Mouse (Mus musculus) heart, postnatal 0 days (tissue): ENCODE data around the gene Dixdc1. TPM values are rescaled to one million over a fixed set of nuclear protein-coding genes. Genes with fewer than 3 reads are reported as not detected.

ENCODE experiments used
- ATAC-seq: fragments of 200-750 bp; cut with Nextera tagmentation; 2 replicates; pipeline ENCODE4 v1.8.0; 2017; ENCODE audit warnings: low read depth, moderate number of reproducible peaks, moderate library complexity; ENCODE audit not compliant: insufficient read depth
- DNase-seq: peaks from one replicate; pipeline ENCODE4 v3.0.0-alpha.2; 2016; ENCODE audit warnings: low spot score
- H3K27ac ChIP-seq: fragments of 300-500 bp; sonication (generic); 2 replicates; pipeline ENCODE4 v1.5.1; 2014; ENCODE audit warnings: low read depth, mild to moderate bottlenecking
- H3K27me3 ChIP-seq: fragments of 300-500 bp; sonication (generic); 2 replicates; pipeline ENCODE4 v1.6.1; 2014; ENCODE audit warnings: low read length, mixed read lengths; ENCODE audit not compliant: control insufficient read depth, insufficient read depth
- H3K36me3 ChIP-seq: fragments of 300-500 bp; sonication (generic); replicated peaks from 2 replicates; pipeline ENCODE4 v1.6.1; 2014; ENCODE audit warnings: low read length, mixed read lengths; ENCODE audit not compliant: control insufficient read depth, insufficient read depth
- H3K4me1 ChIP-seq: fragments of 300-500 bp; sonication (generic); 2 replicates; pipeline ENCODE4 v1.6.1; 2014; ENCODE audit warnings: antibody characterized with exemption; ENCODE audit not compliant: control insufficient read depth, insufficient read depth
- H3K4me2 ChIP-seq: fragments of 300-500 bp; sonication (generic); 2 replicates; pipeline ENCODE4 v1.6.1; 2014; ENCODE audit warnings: low read depth, mild to moderate bottlenecking, low read length, moderate library complexity
- H3K4me3 ChIP-seq: fragments of 300-500 bp; sonication (generic); 2 replicates; pipeline ENCODE4 v1.5.1; 2014; ENCODE audit warnings: low read depth, low read length
- H3K9ac ChIP-seq: fragments of 300-500 bp; sonication (generic); replicated peaks from 2 replicates; pipeline ENCODE4 v1.6.1; 2014; ENCODE audit warnings: low read depth, low read length, mixed read lengths
- H3K9me3 ChIP-seq: fragments of 300-500 bp; sonication (generic); replicated peaks from 2 replicates; pipeline ENCODE4 v1.6.1; 2016; ENCODE audit warnings: low read length; ENCODE audit not compliant: control insufficient read depth
- CTCF ChIP-seq: IDR thresholded peaks from 2 replicates; pipeline ENCODE4 v1.5.1; 2016; ENCODE audit warnings: antibody characterized with exemption, control low read depth, low read depth
- EP300 ChIP-seq: IDR thresholded peaks from 2 replicates; pipeline ENCODE4 v1.6.1; 2016; ENCODE audit warnings: antibody characterized with exemption, low read depth
- WGBS: fragments of 180-500 bp; shearing (Covaris S2); extraction: QIAGEN DNeasy Blood & Tissue Kit; methylation state at CpG from one replicate; pipeline ENCODE4 v1.1.7; 2014; 5-methylcytosine and 5-hydroxymethylcytosine counted together
- polyA plus RNA-seq: library from polyadenylated mRNA; unstranded; fragments of >200 nt; fragmentation: Nextera tagmentation; extraction: Ambion mirVana; gene quantifications from 2 replicates; pipeline ENCODE4 v1.2.1, GENCODE M21; 2015
- total RNA-seq: library from RNA; depleted of rRNA; stranded (reverse); fragments of >200 nt; gene quantifications from 2 replicates; pipeline ENCODE4 v1.2.3, GENCODE M21; 2014; ENCODE audit warnings: low replicate concordance

Gene Dixdc1
- total and polyA plus RNA-seq, 2 experiments from 2014 or later: 6.9 to 7.7 TPM

DNA sequence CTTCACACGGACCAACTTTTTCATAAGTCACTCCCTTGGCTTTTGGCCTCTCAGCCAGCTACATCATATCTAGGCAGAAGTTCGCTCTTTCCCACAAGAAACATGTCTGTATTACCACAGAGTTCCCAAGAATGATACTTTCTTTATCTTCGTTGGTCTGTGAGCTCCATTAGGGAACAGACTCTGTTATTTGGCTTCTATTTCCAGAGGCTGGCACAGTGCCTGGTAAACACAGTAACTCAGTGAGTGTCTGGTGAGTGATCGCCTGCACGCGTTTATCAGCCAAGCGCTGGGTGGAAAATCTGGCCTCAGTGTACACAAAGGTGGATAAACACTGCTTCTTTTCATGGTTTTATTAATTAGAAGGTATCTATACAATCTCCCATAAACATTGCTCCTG, 15.9 kb downstream of the Dixdc1 start:
- Histone ChIP-seq H3K4me2 (peak overlapping the region; percentile 58), H3K4me3 (peak overlapping the region; percentile 31), H3K36me3 (no peaks in the 10 kb centered on the region), H3K27me3 (no peaks in the 10 kb centered on the region), H3K9me3 (no peaks in the 10 kb centered on the region), H3K9ac (peak overlapping the region; percentile 47), H3K27ac (peak overlapping the region; percentile 95), H3K4me1 (peaks cover 37% of the 10 kb centered on the region)
- TF ChIP-seq EP300 (no peak), CTCF (no peak)
- ATAC-seq (peak; percentile 54), DNase-seq (peak; percentile 84)
- WGBS: 7% methylated on average over 7 of the region's 7 CpGs

DNA sequence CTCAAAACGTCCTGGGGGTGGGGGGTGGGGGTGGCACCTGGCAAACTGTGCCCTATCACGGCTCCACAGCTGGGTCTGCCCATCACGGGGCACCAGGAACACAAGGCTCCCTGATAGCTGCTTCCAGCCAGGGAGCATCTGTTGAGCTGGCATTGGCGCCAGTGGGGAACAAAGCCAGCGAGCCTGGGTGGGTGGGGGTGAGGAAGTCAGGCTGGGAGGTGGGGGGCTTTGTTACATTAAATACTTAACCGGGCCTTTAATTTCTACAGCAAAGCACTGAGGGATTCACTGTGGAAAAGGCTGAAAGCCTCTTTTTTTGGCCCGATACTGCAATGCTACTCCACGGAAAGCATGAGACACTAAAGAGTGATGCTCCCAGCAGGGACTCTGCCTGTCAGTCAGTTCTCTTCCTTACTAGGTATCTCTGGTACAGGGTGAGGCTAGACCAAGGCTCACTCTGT, 16.8 kb downstream of the Dixdc1 start:
- peak overlapping the region; percentile 95 for H3K27ac ChIP-seq
- H3K4me3 ChIP-seq: no peak overlapping the region; the same call in 1 of the 2 replicates
- H3K4me1 ChIP-seq: peaks cover 37% of the 10 kb centered on the region
- no peaks in the 10 kb centered on the region for H3K9me3 ChIP-seq
- WGBS: 20% methylated on average over 8 of the region's 8 CpGs
- peak; percentile 81 for TF ChIP-seq EP300
- TF ChIP-seq CTCF: no peak
- DNase-seq: peak; percentile 45
- H3K36me3 ChIP-seq: no peaks in the 10 kb centered on the region
- peak; percentile 63 for ATAC-seq
- peak overlapping the region; percentile 58; the same call in 1 of the 2 replicates for H3K4me2 ChIP-seq
- no peaks in the 10 kb centered on the region for H3K27me3 ChIP-seq
- H3K9ac ChIP-seq: no peak overlapping the region

DNA sequence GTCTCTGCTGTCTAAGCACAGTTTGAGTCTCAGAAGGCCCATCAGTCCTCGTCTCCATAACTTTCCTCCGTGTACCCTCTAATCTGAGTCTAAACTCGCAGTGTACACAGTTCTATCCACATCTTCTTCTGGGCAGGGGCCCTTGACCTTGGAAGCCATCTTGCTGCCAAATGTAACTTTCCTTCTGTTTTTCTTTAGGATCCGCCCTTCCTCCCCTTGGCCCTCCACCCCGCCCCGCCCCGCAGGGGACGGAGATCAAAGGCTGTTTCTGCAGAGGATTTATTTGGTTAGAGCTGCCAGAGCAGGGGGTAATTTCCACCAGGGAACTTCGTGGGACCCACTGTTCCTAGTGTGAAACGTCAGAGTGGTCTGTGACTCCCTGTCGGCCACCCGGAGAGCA, 18.3 kb downstream of the Dixdc1 start:
- Histone ChIP-seq H3K9ac (no peak overlapping the region), H3K36me3 (no peaks in the 10 kb centered on the region), H3K27ac (0 out of 2 replicates have a peak overlapping the region, but pooled peaks have one; percentile 25), H3K4me3 (no peak overlapping the region), H3K9me3 (no peaks in the 10 kb centered on the region), H3K27me3 (no peaks in the 10 kb centered on the region), H3K4me2 (no peak overlapping the region), H3K4me1 (peaks cover 30% of the 10 kb centered on the region)
- ATAC-seq (no peak), DNase-seq (no peak)
- WGBS: 46% methylated on average over 12 of the region's 12 CpGs
- TF ChIP-seq CTCF (no peak), EP300 (no peak)

DNA sequence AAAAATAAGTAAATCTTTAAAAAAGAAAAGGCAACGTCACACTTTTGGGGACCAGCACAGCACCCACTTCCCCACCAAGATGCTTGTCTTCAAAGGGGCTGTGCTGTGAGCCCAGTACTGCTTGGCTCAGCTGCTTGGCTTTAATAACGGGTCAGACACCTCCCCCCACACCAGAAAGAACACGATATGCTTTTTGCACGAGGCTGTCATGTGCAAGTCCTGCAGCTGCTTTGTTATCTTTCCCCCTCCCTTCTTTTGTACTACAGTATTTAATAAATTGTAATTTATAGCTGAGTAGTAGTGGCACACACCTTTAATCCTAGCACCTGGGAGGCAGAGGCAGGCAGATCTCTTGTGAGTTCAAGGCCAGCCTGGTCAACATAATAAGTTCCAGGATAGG, 20.4 kb downstream of the Dixdc1 start:
- peaks cover 11% of the 10 kb centered on the region; the same call in 1 of the 2 replicates for H3K4me1 ChIP-seq

DNA sequence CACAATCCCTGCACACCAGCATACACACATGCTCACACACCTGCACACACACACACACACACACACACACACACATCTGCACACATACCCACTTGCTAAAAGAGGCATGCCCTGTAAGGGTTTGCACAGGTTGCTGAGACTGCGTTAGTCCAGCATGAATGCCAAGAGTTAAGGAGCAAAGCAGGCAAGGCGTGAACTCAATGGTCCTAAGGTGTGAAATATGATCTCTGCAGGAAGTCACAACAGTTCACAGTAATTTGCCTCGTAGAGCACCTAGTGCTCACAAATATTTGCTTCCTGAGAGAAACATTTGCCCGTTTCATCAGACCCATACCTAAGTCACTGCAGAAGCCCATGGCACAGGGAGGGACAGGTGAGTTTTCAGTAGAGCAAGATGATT, 25.1 kb downstream of the Dixdc1 start:
- no peak overlapping the region for H3K27ac ChIP-seq
- no peaks in the 10 kb centered on the region for H3K9me3 ChIP-seq
- H3K27me3 ChIP-seq: no peaks in the 10 kb centered on the region
- H3K4me2 ChIP-seq: no peak overlapping the region
- WGBS: 47% methylated on average over 4 of the region's 4 CpGs
- no peak overlapping the region for H3K4me3 ChIP-seq
- ATAC-seq (no peak), DNase-seq (no peak)
- H3K4me1 ChIP-seq: 0 out of 2 replicates have a peak, but pooled peaks cover 4% of the 10 kb centered on the region
- H3K9ac ChIP-seq: no peak overlapping the region
- no peak for TF ChIP-seq CTCF
- TF ChIP-seq EP300: no peak
- H3K36me3 ChIP-seq: no peaks in the 10 kb centered on the region; the same call in 1 of the 2 replicates

More for the DNA sequence above, 20.4 kb downstream of the Dixdc1 start:
- TF ChIP-seq EP300 (peak; percentile 91), CTCF (no peak)
- 43% methylated on average over 4 of the region's 4 CpGs for WGBS
- no peaks in the 10 kb centered on the region for H3K36me3 ChIP-seq
- DNase-seq (no peak), ATAC-seq (no peak)
- H3K9ac ChIP-seq: no peak overlapping the region
- no peak overlapping the region for H3K27ac ChIP-seq
- no peak overlapping the region for H3K4me3 ChIP-seq
- H3K27me3 ChIP-seq: no peaks in the 10 kb centered on the region
- no peaks in the 10 kb centered on the region for H3K9me3 ChIP-seq
- no peak overlapping the region for H3K4me2 ChIP-seq

DNA sequence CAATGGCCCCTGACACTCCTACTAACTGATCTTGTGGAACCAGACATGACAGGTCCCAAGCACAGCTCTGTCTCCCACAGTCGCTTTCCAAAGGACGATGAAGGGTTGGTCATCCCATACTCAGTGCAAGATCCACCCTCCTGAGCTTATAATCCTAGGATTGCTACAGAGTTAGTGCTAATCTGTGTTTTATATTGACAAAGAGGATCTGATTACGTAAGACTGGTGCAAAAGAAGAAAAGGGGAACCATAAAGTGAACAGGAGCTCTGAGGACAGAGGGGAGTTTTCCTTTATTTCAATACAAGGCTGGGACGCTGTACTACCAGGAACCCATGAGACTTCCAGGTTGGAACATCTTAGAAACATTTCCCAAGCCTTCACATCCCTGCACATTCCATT, 28.0 kb downstream of the Dixdc1 start:
- H3K9ac ChIP-seq: no peak overlapping the region

More for the DNA sequence above, 28.0 kb downstream of the Dixdc1 start:
- no peak overlapping the region for H3K4me3 ChIP-seq
- no peak for ATAC-seq
- 82% methylated on average over 4 of the region's 4 CpGs for WGBS
- H3K36me3 ChIP-seq: no peaks in the 10 kb centered on the region; the same call in 1 of the 2 replicates
- no peak overlapping the region for H3K4me2 ChIP-seq
- H3K9me3 ChIP-seq: no peaks in the 10 kb centered on the region
- no peaks in the 10 kb centered on the region for H3K4me1 ChIP-seq
- TF ChIP-seq EP300: no peak
- no peak for TF ChIP-seq CTCF
- H3K27me3 ChIP-seq: no peaks in the 10 kb centered on the region
- no peak overlapping the region for H3K27ac ChIP-seq
- DNase-seq: no peak
